Mouse (Mus musculus) lung, embryonic 16.5 days (tissue): ENCODE data around the gene Sppl2a. TPM values are rescaled to one million over a fixed set of nuclear protein-coding genes. Genes with fewer than 3 reads are reported as not detected.

Experiments used
- ATAC-seq: fragments of 200-750 bp; cut with Nextera tagmentation; 2 replicates; pipeline ENCODE4 v1.8.0; 2017; ENCODE audit warnings: low read depth, mild to moderate bottlenecking, moderate library complexity
- H3K27ac ChIP-seq: fragments of 300-500 bp; sonication (generic); 2 replicates; pipeline ENCODE4 v1.5.1; 2014; ENCODE audit warnings: mild to moderate bottlenecking, control low read depth, low read length
- H3K27me3 ChIP-seq: fragments of 300-500 bp; sonication (generic); 2 replicates; pipeline ENCODE4 v1.6.1; 2014; ENCODE audit warnings: low read depth, low read length, mixed read lengths; ENCODE audit not compliant: control insufficient read depth, insufficient read depth
- H3K36me3 ChIP-seq: fragments of 300-500 bp; sonication (generic); 2 replicates; pipeline ENCODE4 v1.6.1; 2014; ENCODE audit warnings: low read length; ENCODE audit not compliant: control insufficient read depth, insufficient read depth
- H3K4me1 ChIP-seq: fragments of 300-500 bp; sonication (generic); replicated peaks from 2 replicates; pipeline ENCODE4 v1.6.1; 2014; ENCODE audit warnings: low read length, mixed read lengths; ENCODE audit not compliant: control insufficient read depth, insufficient read depth
- H3K4me2 ChIP-seq: fragments of 300-500 bp; sonication (generic); 2 replicates; pipeline ENCODE4 v1.6.1; 2014; ENCODE audit warnings: low read depth, low read length, control low read depth
- H3K4me3 ChIP-seq: fragments of 300-500 bp; sonication (generic); 2 replicates; pipeline ENCODE4 v1.5.1; 2014; ENCODE audit warnings: mild to moderate bottlenecking, low read length, control low read depth
- H3K9ac ChIP-seq: fragments of 300-500 bp; sonication (generic); 2 replicates; pipeline ENCODE4 v1.6.1; 2014; ENCODE audit warnings: low read length, control low read depth
- H3K9me3 ChIP-seq: fragments of 300-500 bp; sonication (generic); 2 replicates; pipeline ENCODE4 v1.6.1; 2016; ENCODE audit warnings: low read length; ENCODE audit not compliant: control insufficient read depth
- WGBS: fragments of 180-500 bp; shearing (Covaris S2); extraction: QIAGEN DNeasy Blood & Tissue Kit; methylation state at CpG from one replicate; pipeline ENCODE4 v1.1.7; 2014; 5-methylcytosine and 5-hydroxymethylcytosine counted together
- polyA plus RNA-seq: library from polyadenylated mRNA; unstranded; fragments of >200 nt; fragmentation: Nextera tagmentation; extraction: Ambion mirVana; gene quantifications from 2 replicates; pipeline ENCODE4 v1.2.1, GENCODE M21; 2015

Gene Sppl2a
- polyA plus RNA-seq, 1 experiment from 2014 or later = 42.5 TPM

- Histone ChIP-seq H3K4me3 (no peak overlapping the region), H3K4me1 (no peaks in the 10 kb centered on the region), H3K9ac (no peak overlapping the region), H3K36me3 (no peaks in the 10 kb centered on the region), H3K27ac (no peak overlapping the region), H3K4me2 (no peak overlapping the region), H3K27me3 (no peaks in the 10 kb centered on the region), H3K9me3 (no peaks in the 10 kb centered on the region)
- 64% methylated on average over 2 of the region's 2 CpGs for WGBS
- no peak for ATAC-seq
Measured at GRCm38 (mm10) chr2:126943211-126943610, 10.2 kb upstream of the Sppl2a start.

- Histone ChIP-seq H3K4me2 (no peak overlapping the region), H3K27me3 (no peaks in the 10 kb centered on the region), H3K4me1 (no peaks in the 10 kb centered on the region), H3K9me3 (no peaks in the 10 kb centered on the region), H3K27ac (no peak overlapping the region), H3K36me3 (no peaks in the 10 kb centered on the region), H3K9ac (no peak overlapping the region), H3K4me3 (no peak overlapping the region)
- WGBS = 61% methylated on average over 3 of the region's 3 CpGs
- ATAC-seq = no peak
Measured at GRCm38 (mm10) chr2:126940314-126940866, 7.4 kb upstream of the Sppl2a start.

DNA sequence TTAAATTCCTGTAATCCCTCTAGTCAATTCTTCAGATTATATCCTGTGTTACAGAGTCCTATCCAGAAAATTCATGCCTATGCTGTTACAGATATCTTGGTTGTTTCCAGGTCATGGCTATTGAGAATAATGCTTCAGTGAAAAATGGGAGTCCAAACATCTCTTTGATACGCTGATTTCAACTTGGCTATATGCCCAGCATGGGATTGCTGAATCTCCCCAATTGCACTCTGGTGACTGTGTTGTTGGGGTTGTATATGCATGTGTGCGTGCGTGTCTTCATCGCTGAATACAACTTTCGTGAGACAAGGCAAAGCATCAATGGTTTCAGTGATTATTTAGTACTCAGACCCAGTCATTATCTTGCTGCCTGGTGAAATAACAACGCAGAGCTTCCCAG is 5.0 kb upstream of the Sppl2a start:
- WGBS = 70% methylated on average over 6 of the region's 6 CpGs
- no peak for ATAC-seq

GRCm38 (mm10) chr2:126933921-126934320 is 886 bp upstream of the Sppl2a start:
- peak overlapping the region; percentile 74; the same call in 1 of the 2 replicates for H3K4me2 ChIP-seq
- no peaks in the 10 kb centered on the region for H3K9me3 ChIP-seq
- no peaks in the 10 kb centered on the region for H3K36me3 ChIP-seq
- 0 out of 2 replicates have a peak overlapping the region, but pooled peaks have one; percentile 32 for H3K9ac ChIP-seq
- peaks cover 5% of the 10 kb centered on the region; the same call in 1 of the 2 replicates for H3K4me1 ChIP-seq
- H3K27me3 ChIP-seq = no peaks in the 10 kb centered on the region
- no peak for ATAC-seq
- H3K4me3 ChIP-seq = no peak overlapping the region
- H3K27ac ChIP-seq = 0 out of 2 replicates have a peak overlapping the region, but pooled peaks have one; percentile 10

More for the DNA sequence above, 5.0 kb upstream of the Sppl2a start:
- no peaks in the 10 kb centered on the region for H3K9me3 ChIP-seq
- no peak overlapping the region for H3K4me3 ChIP-seq
- H3K9ac ChIP-seq = no peak overlapping the region
- peaks cover 5% of the 10 kb centered on the region; the same call in 1 of the 2 replicates for H3K4me1 ChIP-seq
- H3K36me3 ChIP-seq = no peaks in the 10 kb centered on the region
- H3K27me3 ChIP-seq = no peaks in the 10 kb centered on the region
- H3K4me2 ChIP-seq = no peak overlapping the region
- H3K27ac ChIP-seq = no peak overlapping the region

- ATAC-seq = peak; percentile 79; the same call in 1 of the 2 replicates
- Histone ChIP-seq H3K27ac (peak overlapping the region; percentile 99), H3K9ac (peak overlapping the region; percentile 90), H3K36me3 (no peaks in the 10 kb centered on the region), H3K9me3 (no peaks in the 10 kb centered on the region), H3K4me2 (peak overlapping the region; percentile 74), H3K4me1 (peaks cover 5% of the 10 kb centered on the region; the same call in 1 of the 2 replicates), H3K27me3 (no peaks in the 10 kb centered on the region), H3K4me3 (peak overlapping the region; percentile 71)
- WGBS = 1% methylated on average over 15 of the region's 15 CpGs
Measured at GRCm38 (mm10) chr2:126932261-126932896, 656 bp downstream of the Sppl2a start.

DNA sequence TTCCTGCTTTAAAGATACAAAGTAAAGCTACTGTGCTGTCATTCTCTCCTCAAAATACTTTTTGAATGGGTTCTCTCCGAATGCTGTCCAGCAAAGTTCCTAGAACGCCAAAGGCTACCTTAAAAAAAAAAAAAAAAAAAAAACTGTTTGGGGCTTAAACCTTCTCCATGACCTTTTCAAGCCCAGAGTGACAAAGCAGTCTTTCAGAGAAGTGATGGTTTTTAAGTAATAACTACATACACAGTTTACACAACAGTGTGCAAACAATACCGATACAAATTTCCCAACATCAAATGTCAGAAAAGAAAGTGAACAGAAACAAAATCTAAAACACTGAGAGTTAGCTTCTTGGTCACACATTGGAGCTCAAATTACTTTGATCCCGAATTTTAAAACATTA is 1.3 kb downstream of the Sppl2a start:
- Histone ChIP-seq H3K27me3 (no peaks in the 10 kb centered on the region), H3K9me3 (no peaks in the 10 kb centered on the region), H3K9ac (no peak overlapping the region), H3K4me2 (peak overlapping the region; percentile 74; the same call in 1 of the 2 replicates), H3K4me3 (no peak overlapping the region), H3K4me1 (peaks cover 5% of the 10 kb centered on the region; the same call in 1 of the 2 replicates), H3K36me3 (peaks cover 2% of the 10 kb centered on the region; the same call in 1 of the 2 replicates), H3K27ac (no peak overlapping the region)
- no peak for ATAC-seq
- 34% methylated on average over 4 of the region's 4 CpGs for WGBS

DNA sequence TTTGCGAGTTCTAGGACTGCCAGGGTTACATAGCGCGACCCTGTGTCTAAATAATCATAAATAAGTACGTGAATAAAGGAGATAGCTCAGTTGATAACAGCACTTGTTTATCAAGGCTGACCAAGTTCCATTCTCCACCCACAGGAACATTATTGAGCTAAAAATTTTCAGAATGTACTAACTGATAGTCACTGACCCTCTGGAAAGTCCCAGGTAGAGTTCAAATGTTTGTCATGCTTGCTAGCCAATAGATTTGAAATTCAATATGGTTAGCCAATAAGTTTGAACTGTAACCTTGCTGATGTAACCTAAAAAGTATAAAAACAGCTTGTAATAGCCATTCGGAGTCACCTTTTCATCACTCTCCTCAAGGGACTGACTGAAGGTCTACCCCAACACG is 4.4 kb downstream of the Sppl2a start:
- H3K27ac ChIP-seq = no peak overlapping the region
- WGBS = 80% methylated on average over 6 of the region's 6 CpGs
- H3K4me1 ChIP-seq = peaks cover 2% of the 10 kb centered on the region; the same call in 1 of the 2 replicates
- no peak for ATAC-seq
- no peak overlapping the region for H3K4me2 ChIP-seq
- H3K36me3 ChIP-seq = peaks cover 14% of the 10 kb centered on the region
- no peaks in the 10 kb centered on the region for H3K27me3 ChIP-seq
- H3K9ac ChIP-seq = no peak overlapping the region
- H3K9me3 ChIP-seq = no peaks in the 10 kb centered on the region
- H3K4me3 ChIP-seq = no peak overlapping the region

DNA sequence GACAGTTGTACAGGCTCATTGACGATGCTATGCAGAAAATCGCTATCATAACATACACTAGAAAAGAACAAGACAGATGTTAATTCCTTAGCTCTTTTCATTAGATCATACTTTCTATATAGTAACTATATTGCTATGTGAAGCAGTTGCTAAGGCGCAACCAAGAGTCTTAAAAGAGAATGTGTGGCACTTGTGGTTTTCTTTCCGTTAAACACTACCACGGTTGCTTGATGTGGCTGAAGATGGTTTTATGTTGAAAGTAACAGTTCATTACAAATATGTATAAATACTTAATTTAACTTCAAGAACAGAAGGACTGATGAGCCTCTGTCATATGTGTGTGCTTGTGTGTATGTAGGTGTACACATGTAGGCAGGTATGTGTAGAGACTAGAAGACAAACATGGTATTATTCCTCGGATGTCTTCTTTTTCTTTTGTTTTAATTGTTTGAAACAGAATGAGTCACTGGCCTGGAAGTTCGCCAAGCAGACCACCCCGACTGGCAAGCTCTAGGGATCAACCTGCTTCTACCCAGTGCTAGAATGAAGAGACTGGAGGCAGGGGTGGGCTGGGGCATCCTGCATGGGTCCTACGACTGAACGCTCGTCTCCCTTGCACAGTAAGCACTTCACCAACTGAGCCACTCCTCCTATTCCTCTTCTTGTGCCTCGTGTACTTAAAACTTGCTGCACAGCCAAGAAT is 12.5 kb downstream of the Sppl2a start:
- H3K4me2 ChIP-seq = no peak overlapping the region
- no peak overlapping the region for H3K27ac ChIP-seq
- H3K4me3 ChIP-seq = no peak overlapping the region
- no peaks in the 10 kb centered on the region for H3K4me1 ChIP-seq
- H3K9me3 ChIP-seq = no peaks in the 10 kb centered on the region
- H3K36me3 ChIP-seq = peaks cover 18% of the 10 kb centered on the region
- H3K9ac ChIP-seq = no peak overlapping the region
- WGBS = 76% methylated on average over 12 of the region's 12 CpGs
- no peak for ATAC-seq
- H3K27me3 ChIP-seq = no peaks in the 10 kb centered on the region

DNA sequence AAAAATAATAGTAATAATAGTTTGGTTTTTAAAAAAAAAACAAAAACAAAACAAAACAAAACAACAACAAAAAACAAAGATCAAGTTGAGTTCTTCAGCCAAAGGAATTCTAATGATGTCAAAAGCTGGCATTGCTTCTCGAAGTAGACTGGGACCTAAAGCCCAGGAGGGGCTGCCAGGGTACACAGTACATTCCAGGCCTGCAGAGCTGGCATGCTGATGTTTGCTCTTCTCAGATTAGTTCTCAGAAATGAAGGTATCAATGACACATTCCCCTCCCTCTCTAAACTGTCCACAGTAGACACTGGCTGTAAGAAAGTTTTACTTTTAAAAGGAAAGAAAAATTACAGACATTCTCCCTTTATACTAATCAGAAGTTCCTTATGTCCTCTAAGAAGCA is 16.8 kb downstream of the Sppl2a start:
- H3K27ac ChIP-seq = no peak overlapping the region
- H3K4me1 ChIP-seq = no peaks in the 10 kb centered on the region
- no peak overlapping the region for H3K9ac ChIP-seq
- 54% methylated on average over 1 of the region's 1 CpGs for WGBS
- no peak overlapping the region for H3K4me3 ChIP-seq
- peaks cover 11% of the 10 kb centered on the region for H3K36me3 ChIP-seq
- H3K4me2 ChIP-seq = no peak overlapping the region
- H3K27me3 ChIP-seq = no peaks in the 10 kb centered on the region
- H3K9me3 ChIP-seq = no peaks in the 10 kb centered on the region
- ATAC-seq = no peak
